Mouse (Mus musculus) kidney, adult 18-20 months (tissue): ENCODE results near the gene Nsun2.
A peak's percentile ranks its signal among the peaks of the same experiment; 100 is the strongest.

Source experiments
- DNase-seq: peaks from one replicate; pipeline ENCODE4 v3.0.0; 2021

The Nsun2 gene

GRCm38 (mm10) chr13:69525867-69526266 lies 7.7 kb upstream of the Nsun2 start:
- DNase-seq = peak; percentile 81

GRCm38 (mm10) chr13:69528531-69528930 lies 5.0 kb upstream of the Nsun2 start:
- no peak for DNase-seq

GRCm38 (mm10) chr13:69530156-69530555 lies 3.4 kb upstream of the Nsun2 start:
- no peak for DNase-seq

- DNase-seq = no peak
Observed at GRCm38 (mm10) chr13:69530951-69531350, 2.6 kb upstream of the Nsun2 start.

- DNase-seq = no peak
Observed at GRCm38 (mm10) chr13:69531431-69531830, 2.1 kb upstream of the Nsun2 start.

- DNase-seq = no peak
Observed at GRCm38 (mm10) chr13:69532101-69532892, 1.2 kb upstream of the Nsun2 start.

GRCm38 (mm10) chr13:69532893-69533404 lies 597 bp upstream of the Nsun2 start:
- no peak for DNase-seq

- DNase-seq = no peak
Observed at GRCm38 (mm10) chr13:69534334-69534653, 748 bp downstream of the Nsun2 start, which contains the start of gene Tent4a. Tent4a (minus strand) TSS chr13:69534617.

GRCm38 (mm10) chr13:69534654-69535551 lies 1.4 kb downstream of the Nsun2 start:
- DNase-seq = peak; percentile 98

- no peak for DNase-seq
Observed at GRCm38 (mm10) chr13:69536021-69536420, 2.5 kb downstream of the Nsun2 start.

GRCm38 (mm10) chr13:69537366-69537765 lies 3.8 kb downstream of the Nsun2 start:
- no peak for DNase-seq

GRCm38 (mm10) chr13:69538327-69538726 lies 4.8 kb downstream of the Nsun2 start:
- no peak for DNase-seq

GRCm38 (mm10) chr13:69541209-69541608 lies 7.7 kb downstream of the Nsun2 start:
- DNase-seq = peak; percentile 22

- no peak for DNase-seq
Observed at GRCm38 (mm10) chr13:69541776-69542175, 8.2 kb downstream of the Nsun2 start.

GRCm38 (mm10) chr13:69542571-69543352 lies 9.2 kb downstream of the Nsun2 start:
- DNase-seq = no peak

GRCm38 (mm10) chr13:69543595-69543994 lies 10.0 kb downstream of the Nsun2 start:
- no peak for DNase-seq

- peak; percentile 55 for DNase-seq
Observed at GRCm38 (mm10) chr13:69545019-69545418, 11.5 kb downstream of the Nsun2 start.

- no peak for DNase-seq
Observed at GRCm38 (mm10) chr13:69547488-69548180, 14.1 kb downstream of the Nsun2 start.

- DNase-seq = no peak
Observed at GRCm38 (mm10) chr13:69549980-69550379, 16.4 kb downstream of the Nsun2 start.

- DNase-seq = no peak
Observed at GRCm38 (mm10) chr13:69550831-69551230, 17.3 kb downstream of the Nsun2 start.

- DNase-seq = peak; percentile 63
Observed at GRCm38 (mm10) chr13:69553024-69553423, 19.5 kb downstream of the Nsun2 start.

GRCm38 (mm10) chr13:69554255-69554654 lies 20.7 kb downstream of the Nsun2 start:
- no peak for DNase-seq
